Mouse (Mus musculus) layer of hippocampus, postnatal 10 days (tissue): ENCODE results near the gene Prima1. TPM values are rescaled to one million over a fixed set of nuclear protein-coding genes. Genes with fewer than 3 reads are reported as not detected.

Source experiments
- DNase-seq, 2 experiments: peaks; one replicate each; pipeline ENCODE4 v3.0.0; 2021; ENCODE audit warnings: low spot score in 2 of 2
- long read RNA-seq: library from polyadenylated mRNA; stranded (forward); transcript quantifications from one replicate; pipeline ENCODE4 v2.0.0, GENCODE M21; 2023
- total RNA-seq, 2 experiments: library from RNA; stranded (reverse); gene quantifications; 2 replicates each; pipeline ENCODE4 v1.2.3; 2021

The Prima1 gene
- total RNA-seq: 1 to 10 TPM; 1.0 to 1.9 TPM
- long read RNA-seq: 0 reads

- peak; percentile 42 to 64 for DNase-seq
These were observed at the start of gene Prima1 for GRCm38 (mm10) chr12:103242083-103242581. Prima1 (minus strand) TSS chr12:103242150.

- no peak for DNase-seq
These were observed 45.3 kb upstream of the Prima1 start for GRCm38 (mm10) chr12:103287276-103287675.

GRCm38 (mm10) chr12:103283411-103283810 lies 41.5 kb upstream of the Prima1 start:
- no peak for DNase-seq

- DNase-seq: no peak
These were observed 41.0 kb upstream of the Prima1 start for GRCm38 (mm10) chr12:103282936-103283335.

DNA sequence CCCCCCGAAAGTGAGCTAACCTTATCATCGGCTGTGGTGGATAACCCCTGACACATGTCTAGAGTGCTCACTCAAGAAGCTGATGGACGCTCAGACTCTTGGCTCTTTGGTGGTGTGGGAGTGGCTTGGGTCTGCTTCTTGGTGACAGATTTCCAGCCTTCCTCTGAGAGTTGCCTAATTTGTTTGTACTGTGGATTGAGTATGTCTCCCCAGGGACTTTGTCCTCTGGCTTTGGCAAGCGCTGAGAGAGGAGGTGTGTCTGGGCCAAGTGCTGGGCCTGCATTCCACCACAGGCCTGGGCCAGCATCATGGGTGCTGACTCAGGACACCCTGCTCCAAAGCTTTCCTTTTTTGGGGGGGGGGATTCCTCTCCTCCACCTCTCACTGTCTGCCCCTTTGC lies 40.0 kb upstream of the Prima1 start:
- no peak for DNase-seq

GRCm38 (mm10) chr12:103281491-103281890 lies 39.5 kb upstream of the Prima1 start:
- no peak for DNase-seq

GRCm38 (mm10) chr12:103276422-103276821 lies 34.5 kb upstream of the Prima1 start:
- DNase-seq: peak in 1 of 2 experiments; percentile 18

- DNase-seq: no peak
These were observed 31.8 kb upstream of the Prima1 start for GRCm38 (mm10) chr12:103273732-103274131.

DNA sequence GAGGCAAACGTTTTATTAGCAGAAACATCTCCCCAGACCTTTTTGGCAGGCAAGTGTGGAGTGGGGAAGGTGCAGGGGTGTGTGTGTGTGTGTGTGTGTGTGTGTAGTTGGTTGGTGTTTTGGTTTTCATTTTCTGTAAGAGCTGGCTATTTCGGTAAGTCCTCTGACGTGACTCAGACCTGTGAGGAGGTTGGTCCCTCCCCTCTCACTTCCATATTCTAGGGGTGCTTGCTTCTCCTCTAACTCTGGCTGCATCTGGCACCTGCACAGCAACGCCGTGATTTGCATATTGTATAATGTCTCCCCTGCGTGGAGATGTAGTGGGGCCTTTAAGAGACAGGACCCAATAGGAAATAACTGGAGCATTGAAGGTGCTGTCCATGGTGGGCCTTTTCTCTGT lies 31.1 kb upstream of the Prima1 start:
- no peak for DNase-seq

GRCm38 (mm10) chr12:103272176-103272575 lies 30.2 kb upstream of the Prima1 start:
- no peak for DNase-seq

DNA sequence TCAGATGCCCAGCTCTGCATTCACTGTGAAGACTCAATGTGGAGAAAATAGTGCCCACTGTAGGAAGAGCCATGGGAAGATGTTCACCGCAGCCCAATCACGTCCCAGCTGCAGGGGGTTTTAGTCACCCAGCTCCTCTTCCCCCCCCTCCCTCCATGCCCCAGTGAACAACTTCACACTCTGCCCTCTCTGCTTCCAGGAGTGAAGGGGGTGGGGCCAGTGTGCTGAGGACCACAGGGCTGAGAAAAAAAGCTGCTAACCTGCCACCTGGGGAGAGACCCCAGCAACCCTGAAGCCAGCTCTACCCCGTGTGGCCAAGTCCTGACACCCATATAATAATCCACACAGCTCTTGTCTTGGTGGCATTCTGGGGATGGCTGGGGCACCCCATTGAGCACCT lies 24.7 kb upstream of the Prima1 start:
- no peak for DNase-seq

- peak; percentile 24 to 35 for DNase-seq
These were observed 20.3 kb upstream of the Prima1 start for GRCm38 (mm10) chr12:103262017-103262865.

GRCm38 (mm10) chr12:103252901-103253434 lies 11.0 kb upstream of the Prima1 start:
- DNase-seq: peak in 1 of 2 experiments; percentile 24

DNA sequence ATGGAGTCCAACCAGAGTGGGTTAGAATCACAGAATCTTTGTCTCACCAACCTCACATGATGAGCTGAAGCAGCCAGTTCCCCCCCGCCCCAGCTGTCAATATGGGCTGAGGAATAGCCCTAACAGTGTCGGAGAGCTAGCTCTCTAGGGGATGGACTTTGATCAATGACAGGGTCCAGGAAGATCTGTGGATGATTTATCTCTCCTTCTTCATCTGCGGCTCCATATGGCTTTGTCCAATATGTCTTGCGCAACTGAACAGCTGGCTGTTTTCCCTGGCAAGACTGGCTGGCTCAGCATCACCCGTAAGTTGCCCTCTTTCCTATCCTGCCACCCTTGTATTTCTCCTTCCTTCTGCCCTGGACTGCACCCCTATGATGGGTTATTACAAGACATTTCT lies 9.2 kb upstream of the Prima1 start:
- DNase-seq: no peak

GRCm38 (mm10) chr12:103250333-103250732 lies 8.4 kb upstream of the Prima1 start:
- no peak for DNase-seq

DNA sequence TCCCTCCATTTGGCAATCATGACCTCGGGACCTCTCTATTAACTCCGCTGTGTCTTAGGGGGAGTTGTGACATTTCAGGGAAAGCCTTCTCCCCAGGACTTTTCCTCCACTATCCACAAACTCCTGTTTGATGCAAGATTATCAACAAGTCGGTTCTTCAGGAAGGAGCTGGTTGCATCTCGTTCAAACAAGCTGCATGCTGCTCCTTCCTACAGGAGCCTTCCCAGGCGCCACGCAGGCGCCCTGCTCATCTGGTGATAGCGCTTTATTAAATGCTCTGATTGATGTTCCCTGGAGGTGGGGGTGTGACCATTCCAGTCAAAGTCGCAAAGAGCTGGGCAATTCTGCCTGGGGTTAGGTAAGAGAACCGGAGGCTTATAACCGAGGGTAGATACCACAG lies 1.1 kb upstream of the Prima1 start:
- no peak for DNase-seq

GRCm38 (mm10) chr12:103242591-103243025 lies 658 bp upstream of the Prima1 start:
- DNase-seq: peak; percentile 56 to 63

DNA sequence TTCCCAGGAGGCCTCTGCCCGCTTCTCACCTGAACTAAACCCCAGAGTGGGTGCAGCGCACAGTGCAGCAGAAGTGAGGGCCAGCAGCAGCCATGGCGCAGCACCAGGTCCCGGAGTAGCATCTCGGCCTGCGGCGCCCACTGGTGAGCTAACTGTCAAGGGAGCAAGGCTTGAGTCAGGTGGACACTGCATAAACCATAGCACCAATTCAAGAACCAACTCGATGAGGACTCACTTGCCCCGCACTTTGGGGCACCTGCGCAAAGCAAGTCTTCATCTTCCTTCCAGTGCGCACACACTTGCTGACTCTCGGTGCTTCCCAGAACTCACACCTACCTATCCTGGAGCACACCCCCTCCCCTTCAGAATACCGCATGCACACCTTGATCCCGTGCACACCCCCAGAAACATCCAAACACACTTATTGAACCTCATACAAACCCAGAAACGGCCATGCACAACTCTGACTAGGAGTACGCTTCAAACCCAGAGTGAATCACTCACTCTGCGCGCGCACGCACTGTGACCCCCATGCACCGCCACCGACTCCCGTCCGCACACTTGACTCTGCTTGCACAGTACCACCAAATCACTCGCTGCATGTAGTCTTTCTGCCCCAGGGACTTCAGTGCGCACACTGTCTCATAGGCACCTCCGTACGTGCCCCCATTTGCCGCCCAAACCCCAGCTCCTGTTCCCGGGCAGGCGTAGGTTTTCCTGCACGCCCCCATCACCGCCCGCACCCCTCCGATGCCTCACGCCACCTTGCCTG lies 453 bp downstream of the Prima1 start:
- no peak for DNase-seq

- peak in 1 of 2 experiments; percentile 25 for DNase-seq
These were observed 3.0 kb downstream of the Prima1 start for GRCm38 (mm10) chr12:103238924-103239460.

GRCm38 (mm10) chr12:103235856-103236255 lies 6.1 kb downstream of the Prima1 start:
- no peak for DNase-seq

- no peak for DNase-seq
These were observed 6.7 kb downstream of the Prima1 start for GRCm38 (mm10) chr12:103235251-103235650.
